Mouse (Mus musculus) limb, embryonic 11.5 days (tissue): ENCODE results near the gene Rffl. TPM values are rescaled to one million over a fixed set of nuclear protein-coding genes. Genes with fewer than 3 reads are reported as not detected.

Experiments used
- ATAC-seq: fragments of 200-750 bp; cut with Nextera tagmentation; 2 replicates; pipeline ENCODE4 v1.8.0; 2017; ENCODE audit warnings: low read depth; ENCODE audit not compliant: insufficient number of reproducible peaks, low FRiP score, low TSS enrichment
- DNase-seq: peaks from one replicate; pipeline ENCODE4 v3.0.0-alpha.2; 2015; ENCODE audit warnings: low spot score
- H3K27ac ChIP-seq: fragments of 300-500 bp; sonication (generic); replicated peaks from 2 replicates; pipeline ENCODE4 v1.5.1; 2014; ENCODE audit warnings: low read depth, mild to moderate bottlenecking, low read length
- H3K27me3 ChIP-seq: fragments of 300-500 bp; sonication (generic); 2 replicates; pipeline ENCODE4 v1.6.1; 2014; ENCODE audit warnings: mild to moderate bottlenecking, low read length, mixed read lengths; ENCODE audit not compliant: control insufficient read depth, insufficient read depth
- H3K36me3 ChIP-seq: fragments of 300-500 bp; sonication (generic); 2 replicates; pipeline ENCODE4 v1.6.1; 2014; ENCODE audit warnings: mild to moderate bottlenecking, low read length, moderate library complexity, mixed read lengths; ENCODE audit not compliant: control insufficient read depth, insufficient read depth
- H3K4me1 ChIP-seq: fragments of 300-500 bp; sonication (generic); 2 replicates; pipeline ENCODE4 v1.6.1; 2014; ENCODE audit warnings: low read length, mixed read lengths; ENCODE audit not compliant: control insufficient read depth, insufficient read depth
- H3K4me2 ChIP-seq: fragments of 300-500 bp; sonication (generic); 2 replicates; pipeline ENCODE4 v1.6.1; 2014; ENCODE audit warnings: low read depth, mild to moderate bottlenecking, moderate library complexity; ENCODE audit not compliant: severe bottlenecking
- H3K4me3 ChIP-seq: fragments of 300-500 bp; sonication (generic); 2 replicates; pipeline ENCODE4 v1.5.1; 2014; ENCODE audit warnings: low read depth, low read length
- H3K9ac ChIP-seq: fragments of 300-500 bp; sonication (generic); 2 replicates; pipeline ENCODE4 v1.6.1; 2014; ENCODE audit warnings: mild to moderate bottlenecking, low read length
- H3K9me3 ChIP-seq: fragments of 300-500 bp; sonication (generic); 2 replicates; pipeline ENCODE4 v1.6.1; 2016; ENCODE audit warnings: low read length; ENCODE audit not compliant: control insufficient read depth
- WGBS: fragments of 180-500 bp; shearing (Covaris S2); extraction: QIAGEN DNeasy Blood & Tissue Kit; methylation state at CpG from one replicate; pipeline ENCODE4 v1.1.7; 2014; 5-methylcytosine and 5-hydroxymethylcytosine counted together
- polyA plus RNA-seq: library from polyadenylated mRNA; unstranded; fragments of >200 nt; fragmentation: Nextera tagmentation; extraction: Ambion mirVana; gene quantifications from 2 replicates; pipeline ENCODE4 v1.2.1, GENCODE M21; 2014

Rffl gene
- polyA plus RNA-seq, 1 experiment from 2014 or later, result 11.4 TPM

DNA sequence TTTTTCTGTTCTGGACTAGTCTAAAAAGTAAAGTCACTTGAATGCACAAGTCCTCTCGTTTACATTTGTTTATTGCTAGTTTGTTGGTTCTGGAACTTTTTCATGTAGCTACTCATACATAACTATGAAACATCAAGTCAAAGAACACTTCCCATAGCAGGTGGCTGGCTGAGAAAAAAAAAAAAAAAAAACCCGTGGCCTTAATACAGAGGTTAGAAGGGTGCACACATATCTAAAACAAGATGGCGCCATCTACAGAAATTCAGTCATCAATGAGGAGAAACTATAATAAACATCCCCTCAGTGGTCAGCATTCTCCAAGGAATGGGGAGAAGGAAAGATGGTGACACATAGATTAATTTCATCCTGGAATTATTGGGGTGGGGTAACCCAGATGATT, 63.6 kb downstream of the Rffl start:
- WGBS, result 83% methylated on average over 3 of the region's 3 CpGs
- Histone ChIP-seq H3K4me2 (no peak overlapping the region), H3K27me3 (no peaks in the 10 kb centered on the region), H3K9me3 (no peaks in the 10 kb centered on the region), H3K36me3 (peaks cover 6% of the 10 kb centered on the region; the same call in 1 of the 2 replicates), H3K4me3 (no peak overlapping the region), H3K27ac (no peak overlapping the region), H3K9ac (no peak overlapping the region), H3K4me1 (no peaks in the 10 kb centered on the region)
- DNase-seq (no peak), ATAC-seq (no peak)

DNA sequence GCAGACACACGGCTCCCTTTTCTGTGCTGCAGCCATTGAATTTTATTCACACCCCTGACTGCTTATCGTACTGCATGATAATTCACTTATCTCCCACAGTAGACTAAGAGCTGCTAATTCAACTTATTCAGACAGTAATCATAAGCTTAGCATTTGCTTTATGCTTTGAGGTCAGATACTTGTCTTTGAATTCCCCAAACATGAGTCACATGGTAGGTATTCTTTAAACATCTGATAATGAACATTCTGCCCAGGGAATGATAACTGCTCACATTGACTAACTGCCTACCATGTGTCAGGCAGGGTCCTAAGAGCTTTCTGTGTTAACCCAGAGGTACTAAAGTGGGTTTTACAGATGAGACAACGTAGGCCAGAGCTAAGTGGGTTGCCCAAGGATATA, 64.4 kb downstream of the Rffl start:
- Histone ChIP-seq H3K4me3 (no peak overlapping the region), H3K4me1 (no peaks in the 10 kb centered on the region), H3K4me2 (no peak overlapping the region), H3K9me3 (no peaks in the 10 kb centered on the region), H3K27ac (no peak overlapping the region), H3K9ac (no peak overlapping the region), H3K27me3 (no peaks in the 10 kb centered on the region), H3K36me3 (peaks cover 11% of the 10 kb centered on the region; the same call in 1 of the 2 replicates)
- ATAC-seq, result no peak
- DNase-seq, result no peak
- WGBS, result 86% methylated on average over 3 of the region's 3 CpGs

DNA sequence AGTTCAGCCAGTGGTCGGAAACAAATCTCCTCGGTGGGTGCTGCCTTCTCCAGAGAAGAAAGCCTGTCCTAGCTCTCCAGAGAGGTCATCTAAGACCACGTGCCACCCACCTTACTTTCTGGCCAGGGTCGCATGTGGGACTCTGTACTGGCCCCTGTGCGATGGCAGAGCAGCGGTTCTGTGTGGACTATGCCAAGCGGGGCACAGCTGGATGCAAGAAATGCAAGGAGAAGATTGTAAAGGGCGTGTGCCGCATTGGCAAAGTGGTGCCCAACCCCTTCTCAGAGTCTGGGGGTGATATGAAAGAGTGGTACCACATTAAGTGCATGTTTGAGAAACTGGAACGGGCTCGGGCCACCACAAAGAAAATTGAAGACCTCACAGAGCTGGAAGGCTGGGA, 87.6 kb downstream of the Rffl start:
- no peak overlapping the region for H3K4me2 ChIP-seq
- WGBS, result 94% methylated on average over 11 of the region's 11 CpGs
- H3K27ac ChIP-seq, result no peak overlapping the region
- H3K4me3 ChIP-seq, result no peak overlapping the region
- peaks cover 4% of the 10 kb centered on the region for H3K4me1 ChIP-seq
- ATAC-seq (no peak), DNase-seq (no peak)
- peaks cover 8% of the 10 kb centered on the region; the same call in 1 of the 2 replicates for H3K36me3 ChIP-seq
- no peaks in the 10 kb centered on the region for H3K27me3 ChIP-seq
- H3K9ac ChIP-seq, result no peak overlapping the region
- H3K9me3 ChIP-seq, result no peaks in the 10 kb centered on the region

DNA sequence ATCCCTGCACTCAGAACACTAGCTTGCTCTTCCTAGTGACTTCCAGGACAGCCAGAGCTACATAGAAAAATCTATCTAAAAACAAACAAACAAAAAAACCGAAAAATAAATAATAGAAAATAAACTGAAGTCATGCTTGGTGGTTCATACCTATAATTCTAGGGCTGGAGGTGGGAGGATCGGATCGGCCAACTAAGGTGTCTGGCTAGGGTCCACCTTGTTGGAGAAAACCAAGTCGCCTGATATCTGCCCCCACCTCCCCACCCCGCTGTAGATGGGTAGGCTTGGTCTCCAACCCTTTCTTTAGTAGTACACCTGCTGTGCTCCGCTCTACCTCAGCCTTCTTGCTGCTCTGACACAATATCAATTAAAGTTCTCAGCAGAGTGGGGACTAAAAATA, 88.8 kb downstream of the Rffl start:
- H3K4me2 ChIP-seq, result peak overlapping the region; percentile 41
- H3K36me3 ChIP-seq, result peaks cover 3% of the 10 kb centered on the region; the same call in 1 of the 2 replicates
- H3K4me3 ChIP-seq, result peak overlapping the region; percentile 72
- no peaks in the 10 kb centered on the region for H3K27me3 ChIP-seq
- H3K27ac ChIP-seq, result no peak overlapping the region
- DNase-seq (no peak), ATAC-seq (no peak)
- 51% methylated on average over 6 of the region's 6 CpGs for WGBS
- peak overlapping the region; percentile 91 for H3K9ac ChIP-seq
- H3K9me3 ChIP-seq, result no peaks in the 10 kb centered on the region
- H3K4me1 ChIP-seq, result peaks cover 4% of the 10 kb centered on the region

DNA sequence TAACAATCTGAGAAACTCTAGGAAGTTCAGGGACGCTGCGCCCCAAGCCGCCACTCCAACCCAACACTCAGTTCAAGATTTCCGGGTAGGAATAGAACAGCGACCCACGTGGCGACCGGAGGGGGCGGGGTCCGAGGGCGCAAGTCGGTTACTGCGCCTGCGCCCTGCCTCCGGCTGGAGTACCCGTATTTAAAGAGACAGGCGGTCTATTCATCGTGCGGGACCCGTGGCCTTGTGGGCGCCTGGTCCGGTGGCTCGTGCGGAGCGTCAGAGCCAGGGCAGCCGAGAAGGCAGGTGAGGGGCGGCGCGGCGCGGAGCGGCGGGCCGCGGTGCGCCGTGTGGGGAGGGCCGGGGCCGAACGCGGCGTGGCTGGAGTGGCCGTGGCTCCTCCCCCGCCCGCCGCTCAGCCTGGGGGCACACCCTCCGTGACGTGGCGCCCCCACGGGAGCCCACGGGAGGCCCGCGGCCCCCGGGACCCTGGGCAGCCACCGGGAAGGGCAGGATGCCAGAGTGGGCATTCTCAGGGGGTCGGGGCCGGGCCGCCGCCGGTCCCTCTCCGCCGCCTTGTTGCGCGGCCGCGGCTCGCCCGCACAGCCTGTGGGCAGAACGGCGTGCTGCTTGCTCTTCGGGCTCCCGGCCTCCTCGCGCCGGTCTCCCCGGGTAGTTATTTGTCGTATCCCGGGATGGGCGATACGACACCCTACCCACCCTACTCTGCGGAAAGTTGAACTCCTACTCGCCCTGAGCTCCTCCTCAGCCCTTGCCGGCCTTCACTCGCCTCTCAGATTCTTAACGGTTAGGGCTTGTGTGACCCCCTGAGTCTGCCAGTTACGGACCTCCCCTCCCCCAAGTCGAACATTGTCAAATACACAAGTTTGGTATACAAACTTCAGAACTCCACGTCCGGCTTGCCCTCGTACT, 89.8 kb downstream of the Rffl start, which contains the start of gene Lig3:
Lig3 (plus strand) TSS at position 126 of the 921 bp plus-strand sequence.
- H3K9ac ChIP-seq, result peak within 1 kb of the TSS; percentile 91
- H3K27me3 ChIP-seq, result no peaks in the 10 kb centered on the region
- ATAC-seq, result peak; percentile 93
- peak within 1 kb of the TSS; percentile 72 for H3K4me3 ChIP-seq
- DNase-seq, result peak; percentile 95
- H3K27ac ChIP-seq, result peak within 1 kb of the TSS; percentile 82
- peak within 1 kb of the TSS; percentile 64 for H3K4me2 ChIP-seq
- WGBS, result under 1% methylated on average over 67 of the region's 90 CpGs
- H3K36me3 ChIP-seq, result peaks cover 2% of the 10 kb centered on the region; the same call in 1 of the 2 replicates
- no peaks in the 10 kb centered on the region for H3K9me3 ChIP-seq
- peaks cover 4% of the 10 kb centered on the region for H3K4me1 ChIP-seq

DNA sequence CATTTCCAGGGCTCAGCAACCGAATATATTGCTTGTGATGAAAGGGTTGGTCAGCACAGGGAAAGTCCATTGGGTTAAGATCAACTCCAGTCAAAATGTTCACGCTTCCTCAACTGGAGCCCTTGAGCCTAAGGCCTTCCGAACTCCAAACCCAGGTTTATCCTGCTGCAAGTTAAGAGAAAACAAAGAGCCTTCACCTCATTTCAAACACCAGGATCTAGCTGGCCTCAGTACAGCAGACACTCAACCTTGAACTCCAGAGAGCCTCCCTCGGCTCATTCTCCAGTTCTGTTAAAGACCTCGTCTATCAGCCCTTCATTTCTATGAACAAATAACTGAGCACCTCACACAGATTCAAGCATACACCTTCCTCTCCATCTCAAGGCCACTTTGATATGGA, 90.9 kb downstream of the Rffl start:
- no peak for ATAC-seq
- no peaks in the 10 kb centered on the region for H3K9me3 ChIP-seq
- 58% methylated on average over 5 of the region's 5 CpGs for WGBS

DNA sequence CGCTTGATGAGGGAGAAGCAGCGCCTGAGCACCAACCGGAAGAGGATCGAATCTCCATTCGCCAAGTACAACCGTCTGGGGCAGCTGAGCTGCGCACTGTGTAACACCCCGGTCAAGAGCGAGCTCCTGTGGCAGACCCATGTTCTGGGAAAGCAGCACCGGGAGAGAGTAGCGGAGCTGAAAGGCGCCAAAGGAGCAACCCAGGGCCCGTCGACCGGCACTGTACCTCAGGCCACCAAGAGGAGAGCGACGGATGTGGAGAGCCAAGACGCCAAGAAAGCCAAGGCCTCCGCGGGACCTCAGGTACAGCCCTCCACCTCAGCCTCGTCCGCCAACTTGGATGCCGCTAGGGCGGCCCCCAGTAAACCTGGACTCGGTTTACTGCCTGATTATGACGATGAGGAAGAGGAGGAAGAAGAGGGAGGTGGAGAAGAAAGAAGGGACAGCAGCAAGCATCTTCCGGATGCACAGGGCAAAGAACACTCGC, 106.5 kb downstream of the Rffl start:
- no peaks in the 10 kb centered on the region for H3K27me3 ChIP-seq
- H3K36me3 ChIP-seq, result no peaks in the 10 kb centered on the region; the same call in 1 of the 2 replicates
- peak overlapping the region; percentile 89 for H3K4me2 ChIP-seq
- H3K4me3 ChIP-seq, result peak overlapping the region; percentile 96
- peak overlapping the region; percentile 79; the same call in 1 of the 2 replicates for H3K27ac ChIP-seq
- DNase-seq (no peak), ATAC-seq (peak; percentile 45)
- H3K9ac ChIP-seq, result peak overlapping the region; percentile 91
- H3K4me1 ChIP-seq, result peaks cover 14% of the 10 kb centered on the region
- under 1% methylated on average over 28 of the region's 28 CpGs for WGBS
- no peaks in the 10 kb centered on the region for H3K9me3 ChIP-seq

More for the DNA sequence above, 90.9 kb downstream of the Rffl start:
- H3K4me3 ChIP-seq, result peak overlapping the region; percentile 72
- H3K4me1 ChIP-seq, result peaks cover 4% of the 10 kb centered on the region
- peak overlapping the region; percentile 64 for H3K4me2 ChIP-seq
- H3K36me3 ChIP-seq, result peaks cover 2% of the 10 kb centered on the region; the same call in 1 of the 2 replicates
- DNase-seq, result no peak
- peak overlapping the region; percentile 91 for H3K9ac ChIP-seq
- H3K27ac ChIP-seq, result no peak overlapping the region
- no peaks in the 10 kb centered on the region for H3K27me3 ChIP-seq

DNA sequence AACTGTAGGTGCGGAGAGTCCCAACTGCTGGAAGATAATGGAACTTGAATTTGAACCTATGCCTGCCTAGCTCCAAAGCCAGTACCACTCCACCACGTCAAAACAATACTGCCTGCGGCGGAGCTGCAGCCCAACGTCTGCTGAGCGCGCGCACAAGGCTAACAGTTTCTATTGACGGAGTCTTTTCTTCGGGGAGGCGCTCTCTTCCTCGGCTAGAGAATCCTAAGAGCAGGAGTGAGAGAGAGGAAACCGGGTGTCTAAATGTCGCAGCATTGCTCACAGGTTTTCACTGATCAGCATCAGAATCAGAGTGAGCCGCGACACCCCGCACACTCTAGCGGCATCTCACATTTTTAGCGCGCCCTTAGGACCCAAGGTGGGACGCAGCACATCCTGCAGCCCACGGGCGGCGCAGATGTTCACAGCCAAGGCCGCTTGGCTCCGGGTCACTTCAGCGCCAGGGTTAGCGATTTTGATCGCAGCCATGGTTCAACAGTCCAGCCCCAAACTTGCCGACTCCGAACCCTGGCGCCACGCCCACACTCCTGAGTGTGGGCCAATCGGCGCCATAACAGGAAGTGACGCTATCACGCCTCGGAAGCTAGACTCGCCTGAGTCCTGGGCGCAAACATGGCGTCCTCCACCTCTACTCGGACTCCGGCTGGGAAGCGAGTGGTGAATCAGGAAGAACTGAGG, 107.1 kb downstream of the Rffl start, which contains the start of the genes Cct6b and Zfp830:
Cct6b (minus strand) TSS at position 580 of the 696 bp plus-strand sequence.
Zfp830 (plus strand) TSS at position 604 of the 696 bp plus-strand sequence.
- H3K27me3 ChIP-seq, result no peaks in the 10 kb centered on the region
- no peaks in the 10 kb centered on the region for H3K9me3 ChIP-seq
- ATAC-seq (peak; percentile 99), DNase-seq (peak; percentile 92)
- peak within 1 kb of the TSS; percentile 91 for H3K9ac ChIP-seq
- H3K4me2 ChIP-seq, result peak within 1 kb of the TSS; percentile 89
- peaks cover 14% of the 10 kb centered on the region for H3K4me1 ChIP-seq
- under 1% methylated on average over 44 of the region's 44 CpGs for WGBS
- peak within 1 kb of the TSS; percentile 79 for H3K27ac ChIP-seq
- peak within 1 kb of the TSS; percentile 96 for H3K4me3 ChIP-seq
- H3K36me3 ChIP-seq, result no peaks in the 10 kb centered on the region; the same call in 1 of the 2 replicates
